Mouse (Mus musculus): ENCODE measurements around the gene Ttll13.

Gene Ttll13

GRCm38 (mm10) chr7:80260625-80261371 lies 14.6 kb downstream of the Ttll13 start, which contains the start of gene Ngrn:
Ngrn (plus strand) TSS chr7:80261215.
- in situ Hi-C loops (cut with MboI; ENCODE audit: unreplicated experiment in 2 of 2) = no loop called here

DNA sequence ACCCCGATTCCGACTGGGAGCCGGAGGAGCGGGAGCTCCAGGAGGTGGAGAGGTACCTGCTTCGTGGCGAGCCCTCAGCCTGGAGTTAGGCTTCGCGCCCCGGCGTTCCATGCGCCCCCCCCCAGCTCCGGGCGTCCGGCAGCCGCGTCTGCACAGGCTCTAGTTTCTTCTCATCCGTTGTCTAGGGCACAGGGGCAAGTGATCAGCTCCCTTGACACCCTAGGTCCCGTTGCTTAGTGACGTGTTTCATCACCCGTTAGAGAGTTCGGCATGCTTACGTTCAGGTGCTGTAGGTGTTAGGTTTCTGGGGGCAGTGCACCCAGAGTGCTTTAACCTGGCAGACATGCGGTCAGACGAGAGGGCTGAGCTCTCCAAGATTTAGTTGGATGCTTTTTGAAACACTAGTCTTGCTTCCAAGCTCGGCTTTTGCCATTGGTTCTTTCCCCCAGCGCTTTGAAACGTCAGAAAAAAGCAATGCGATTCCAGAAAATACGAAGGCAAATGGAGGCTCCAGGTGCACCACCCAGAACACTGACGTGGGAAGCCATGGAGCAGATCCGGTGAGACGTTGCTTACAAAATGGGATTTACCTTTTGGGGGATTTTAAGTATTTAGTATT lies 15.3 kb downstream of the Ttll13 start:
- in situ Hi-C loops (cut with MboI; ENCODE audit: unreplicated experiment in 2 of 2) = no loop called here

GRCm38 (mm10) chr7:80264606-80265005 lies 18.4 kb downstream of the Ttll13 start:
- in situ Hi-C loops (cut with MboI; ENCODE audit: unreplicated experiment in 2 of 2) = no loop called here

DNA sequence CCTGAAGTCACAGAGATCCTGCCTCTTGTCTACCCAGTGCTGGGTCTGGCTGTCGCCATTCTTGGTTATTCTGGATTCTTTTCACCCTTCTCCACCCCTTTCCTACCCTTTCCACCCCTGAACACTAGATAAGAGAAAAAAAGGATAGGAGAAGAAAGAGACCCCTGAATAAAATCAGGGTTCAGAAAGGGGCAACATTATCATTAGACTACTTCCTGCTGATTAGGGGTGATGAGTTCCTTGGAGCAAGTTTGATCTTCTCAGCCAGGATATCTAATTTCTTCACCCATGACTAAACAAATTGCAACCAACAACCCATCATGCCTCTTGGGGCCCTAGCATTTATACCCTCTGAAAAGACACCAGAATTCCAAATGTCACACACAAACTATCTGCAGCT lies 21.6 kb downstream of the Ttll13 start:
- in situ Hi-C loops (cut with MboI; ENCODE audit: unreplicated experiment in 2 of 2) = no loop called here

DNA sequence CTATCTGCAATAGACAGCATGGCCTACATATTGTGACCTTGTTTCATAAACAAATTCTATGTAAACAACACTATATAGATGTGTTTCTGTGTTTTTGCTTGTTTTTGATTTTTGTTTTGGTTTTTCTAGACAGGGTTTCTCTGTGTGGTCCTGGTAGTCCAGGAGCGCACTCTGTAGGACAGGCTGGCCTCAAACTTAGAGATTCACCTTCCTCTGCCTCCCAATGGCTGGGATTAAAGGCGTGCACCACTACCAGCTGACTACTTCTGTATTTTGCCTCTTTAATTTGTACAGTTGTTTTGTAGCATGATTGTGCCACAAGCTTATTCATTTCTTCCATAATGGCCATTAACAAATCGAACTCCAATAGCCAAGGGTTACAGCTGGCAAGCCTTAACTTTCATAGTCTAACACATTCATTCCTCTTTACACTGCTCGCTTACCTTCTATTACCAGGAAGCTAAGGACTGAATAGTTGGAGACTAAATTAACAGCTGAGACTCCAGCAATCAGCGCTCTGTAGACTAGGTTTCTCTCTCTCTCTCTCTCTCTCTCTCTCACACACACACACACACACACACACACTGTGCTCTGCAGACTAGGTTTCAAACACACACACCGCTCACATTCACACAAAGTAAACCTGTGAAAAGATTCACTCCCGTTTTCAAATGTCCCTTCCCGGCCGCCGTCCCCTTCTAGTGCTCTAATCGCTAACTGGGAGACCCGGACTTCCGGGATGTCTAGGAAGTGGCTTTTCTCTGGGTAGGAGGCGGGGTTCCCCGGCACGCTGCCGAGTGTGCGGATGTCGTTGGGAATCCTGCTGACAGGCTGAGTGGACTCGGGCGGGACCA lies 22.9 kb downstream of the Ttll13 start, which contains the start of gene Vps33b:
Gene Vps33b, plus strand, starts transcription at position 753 of the 854 bp plus-strand sequence.
- in situ Hi-C loops (cut with MboI; ENCODE audit: unreplicated experiment in 2 of 2) = no loop called here

DNA sequence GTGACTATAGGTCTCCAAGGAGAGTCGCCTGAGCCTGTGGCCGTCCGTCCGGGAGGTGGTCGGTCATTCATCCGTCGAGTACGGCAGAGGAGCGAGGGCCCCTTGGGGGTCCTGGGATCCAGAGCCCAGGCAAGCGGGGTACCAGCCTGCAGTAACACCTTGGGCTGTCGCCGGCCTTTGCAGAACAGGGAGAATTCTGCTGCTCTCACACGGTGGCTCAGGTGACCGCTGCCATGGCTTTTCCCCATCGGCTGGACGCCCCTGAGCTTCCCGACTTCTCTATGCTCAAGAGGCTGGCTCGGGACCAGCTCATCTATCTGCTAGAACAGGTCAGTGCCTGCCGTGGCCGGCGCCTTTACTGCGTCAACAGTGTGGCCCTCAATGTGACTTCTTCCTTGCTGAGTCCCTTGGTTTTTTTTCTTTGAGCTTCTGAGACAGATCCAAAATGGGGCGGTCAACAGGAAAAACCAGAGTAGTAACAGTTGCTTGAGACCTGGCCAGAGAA lies 23.6 kb downstream of the Ttll13 start:
- in situ Hi-C loops (cut with MboI; ENCODE audit: unreplicated experiment in 2 of 2) = no loop called here

GRCm38 (mm10) chr7:80273456-80273855 lies 27.3 kb downstream of the Ttll13 start:
- in situ Hi-C loops (cut with MboI; ENCODE audit: unreplicated experiment in 2 of 2) = no loop called here

- in situ Hi-C loops (cut with MboI; ENCODE audit: unreplicated experiment in 2 of 2) = no loop called here
Observed at GRCm38 (mm10) chr7:80276374-80276773, 30.2 kb downstream of the Ttll13 start.

DNA sequence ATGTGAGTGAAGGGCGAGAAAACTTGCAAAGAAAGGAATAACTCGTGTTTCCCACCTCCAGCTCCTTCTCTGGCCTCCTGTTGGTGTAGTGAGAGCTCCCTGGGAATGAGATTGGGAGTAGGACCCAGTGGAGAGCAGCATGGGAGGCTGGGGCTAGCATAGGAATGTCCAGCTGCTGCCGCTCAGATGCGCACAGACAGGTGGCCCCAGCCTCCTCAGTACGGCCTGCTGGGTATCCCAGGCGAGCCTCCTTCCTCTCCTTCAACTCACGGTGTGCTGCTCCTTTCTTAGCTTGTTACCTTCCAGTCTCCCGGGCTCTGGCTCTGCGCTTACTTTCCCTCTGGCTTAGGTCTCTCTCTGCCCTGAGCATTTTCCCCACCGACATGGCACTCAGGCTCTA lies 33.9 kb downstream of the Ttll13 start:
- in situ Hi-C loops (cut with MboI; ENCODE audit: unreplicated experiment in 2 of 2) = no loop called here

- in situ Hi-C loops (cut with MboI; ENCODE audit: unreplicated experiment in 2 of 2) = no loop called here
Observed at GRCm38 (mm10) chr7:80280998-80281397, 34.8 kb downstream of the Ttll13 start.

- in situ Hi-C loops (cut with MboI; ENCODE audit: unreplicated experiment in 2 of 2) = no loop called here
Observed at GRCm38 (mm10) chr7:80281646-80282045, 35.5 kb downstream of the Ttll13 start.

GRCm38 (mm10) chr7:80283226-80283918 lies 37.2 kb downstream of the Ttll13 start:
- in situ Hi-C loops (cut with MboI; ENCODE audit: unreplicated experiment in 2 of 2) = no loop called here

DNA sequence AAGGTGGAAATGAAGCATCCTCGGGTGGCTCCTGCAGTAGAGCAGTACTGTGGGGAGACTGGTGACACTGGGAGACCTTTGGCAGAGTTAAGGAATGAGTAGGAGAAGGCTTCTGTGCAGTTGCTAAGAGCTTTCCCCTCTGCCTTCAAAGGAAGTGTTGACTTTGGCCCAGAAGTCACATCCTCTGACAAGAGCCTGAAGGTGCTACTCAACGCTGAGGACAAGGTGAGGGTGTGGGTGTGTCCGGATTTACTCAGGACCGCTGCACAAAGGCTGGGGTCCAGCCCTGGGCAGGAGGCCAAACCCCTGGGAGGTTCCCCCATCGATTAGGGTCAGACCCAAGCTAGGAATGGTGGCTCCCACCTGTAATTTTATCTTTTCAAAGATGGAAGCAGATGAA lies 38.2 kb downstream of the Ttll13 start:
- in situ Hi-C loops (cut with MboI; ENCODE audit: unreplicated experiment in 2 of 2) = no loop called here

- in situ Hi-C loops (cut with MboI; ENCODE audit: unreplicated experiment in 2 of 2) = no loop called here
Observed at GRCm38 (mm10) chr7:80285725-80286124, 39.5 kb downstream of the Ttll13 start.

DNA sequence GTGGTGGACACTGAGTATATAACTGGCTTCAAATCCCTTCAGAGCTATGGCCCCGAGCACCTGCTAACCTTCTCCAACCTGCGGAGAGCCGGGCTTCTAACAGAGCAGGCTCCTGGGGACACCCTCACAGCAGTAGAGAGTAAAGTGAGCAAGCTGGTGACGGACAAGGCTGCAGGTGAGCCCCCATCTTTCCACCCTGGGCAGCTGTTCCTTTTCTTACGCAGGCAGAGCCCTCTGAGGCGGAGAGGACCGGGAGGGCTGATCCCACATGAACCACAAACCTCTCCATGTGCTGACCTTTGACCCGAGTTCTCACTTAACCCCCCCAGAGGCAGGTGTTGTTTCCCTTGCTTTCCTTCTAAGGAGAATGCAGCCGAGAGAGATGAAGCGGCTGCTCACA lies 41.6 kb downstream of the Ttll13 start:
- in situ Hi-C loops (cut with MboI; ENCODE audit: unreplicated experiment in 2 of 2) = no loop called here

- in situ Hi-C loops (cut with MboI; ENCODE audit: unreplicated experiment in 2 of 2) = no loop called here
Observed at GRCm38 (mm10) chr7:80294062-80294763, 48.0 kb downstream of the Ttll13 start, which contains the start of gene Prc1. Prc1 (plus strand) TSS chr7:80294450.

GRCm38 (mm10) chr7:80294764-80295648 lies 48.8 kb downstream of the Ttll13 start:
- in situ Hi-C loops (cut with MboI; ENCODE audit: unreplicated experiment in 2 of 2) = no loop called here

DNA sequence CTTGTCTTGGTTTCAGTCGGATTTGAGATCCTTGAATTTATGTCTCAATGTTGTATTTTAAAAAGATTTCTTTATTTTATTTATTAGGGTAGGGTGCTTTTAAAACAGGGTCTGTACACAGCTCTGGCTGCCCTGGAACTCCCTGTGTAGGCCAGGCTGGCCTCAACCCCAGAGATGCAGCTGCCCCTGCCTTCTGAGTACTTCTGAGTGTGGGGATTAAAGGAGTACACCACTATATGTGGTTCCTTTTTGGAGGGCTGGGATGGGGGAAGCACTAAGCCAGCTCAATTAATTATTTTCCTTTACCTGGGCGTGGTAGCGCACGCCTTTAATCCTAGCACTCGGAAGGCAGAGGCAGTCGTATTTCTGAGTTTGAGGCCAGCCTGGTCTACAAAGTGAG lies 50.3 kb downstream of the Ttll13 start:
- in situ Hi-C loops (cut with MboI; ENCODE audit: unreplicated experiment in 2 of 2) = no loop called here

DNA sequence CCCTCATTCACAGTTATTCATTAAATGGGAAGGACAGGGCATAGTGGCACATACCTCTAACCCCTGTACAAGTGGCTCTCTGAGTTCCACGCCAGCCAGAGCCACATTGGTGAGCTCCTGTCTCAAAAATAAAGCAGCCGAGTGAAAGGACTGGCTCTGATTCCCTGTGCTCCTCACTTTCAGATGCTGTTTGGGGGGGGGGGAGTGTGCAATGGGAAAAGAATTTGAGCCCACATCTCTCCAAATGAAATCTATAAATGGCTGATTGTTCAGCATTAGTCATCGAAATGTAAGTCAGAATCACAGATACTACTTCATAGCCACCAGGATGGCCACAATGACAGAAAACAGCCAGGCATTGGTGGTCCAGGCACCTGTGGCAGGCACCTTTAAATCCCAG lies 50.9 kb downstream of the Ttll13 start:
- in situ Hi-C loops (cut with MboI; ENCODE audit: unreplicated experiment in 2 of 2) = no loop called here
